Mouse (Mus musculus) liver, embryonic 14.5 days (tissue): ENCODE measurements at regions not wholly inside any gene's neighbourhood (a gene's known extent, or its start where the extent isn't known, plus 50 kb on each side); places are given as distances from the start of the nearest gene placed in this dataset.

Experiments used
- CTCF ChIP-seq: IDR thresholded peaks from 2 replicates; pipeline ENCODE4 v1.5.1; 2016; ENCODE audit warnings: antibody characterized with exemption, low read depth, control low read depth
- EP300 ChIP-seq: IDR thresholded peaks from 2 replicates; pipeline ENCODE4 v1.6.1; 2016; ENCODE audit warnings: antibody characterized with exemption, low read depth

DNA sequence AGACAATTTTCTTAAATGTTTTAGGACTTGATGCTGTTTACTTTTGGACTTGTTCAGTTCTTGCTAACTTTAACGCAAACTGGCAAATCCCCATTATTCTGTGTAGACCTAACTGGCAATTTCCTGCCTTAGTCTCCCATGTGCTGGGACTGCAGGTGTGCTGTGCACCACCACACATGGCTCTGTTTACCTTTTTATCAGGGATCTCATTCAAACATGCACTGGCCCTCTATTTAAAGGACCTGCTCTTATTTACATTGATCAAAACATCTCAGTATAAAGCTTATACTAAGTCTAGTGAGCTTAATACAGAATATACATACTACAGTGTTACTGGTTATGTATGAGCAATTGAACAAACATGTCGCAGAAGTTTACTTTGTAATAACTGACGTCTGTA, 238.4 kb downstream of the Ppargc1a start:
- TF ChIP-seq CTCF (no peak), EP300 (no peak)
